Mouse (Mus musculus): ENCODE data around the gene Stag1.

Gene Stag1

GRCm38 (mm10) chr9:100605522-100605921 is 7.9 kb downstream of the Stag1 start:
- DNase-seq (ENCODE audit: low spot score in 2 of 2), result no peak

DNA sequence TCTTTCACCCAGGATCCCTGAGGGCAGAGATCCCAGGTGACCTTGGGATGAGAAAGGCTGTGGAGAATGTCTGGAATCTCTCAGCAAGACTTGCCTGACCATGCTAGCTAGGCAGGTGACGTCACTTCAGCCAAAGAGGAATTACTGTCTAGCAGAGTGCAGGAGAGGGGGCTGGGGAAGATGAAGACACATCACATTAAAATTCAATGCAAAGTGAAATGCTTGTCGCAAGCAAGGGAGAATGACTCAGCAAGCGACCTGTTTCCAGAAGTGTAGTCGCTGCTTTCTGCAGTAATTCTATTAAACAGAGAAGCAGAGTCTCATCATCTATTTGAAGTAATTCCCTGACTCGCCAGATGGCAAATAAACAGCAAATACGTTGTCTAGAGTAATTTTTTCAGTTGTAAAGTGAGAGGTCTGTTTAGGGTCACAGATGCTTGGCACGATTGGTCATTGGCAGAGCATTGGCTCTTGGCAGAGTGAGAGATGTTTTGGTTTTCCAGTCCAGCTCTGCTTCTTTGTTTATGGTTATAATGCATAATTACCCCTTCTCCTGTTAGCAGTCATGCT is 8.5 kb downstream of the Stag1 start:
- peak in 1 of 2 experiments; percentile 13 for DNase-seq (ENCODE audit: low spot score in 2 of 2)

- DNase-seq (ENCODE audit: low spot score in 2 of 2), result no peak
Measured at GRCm38 (mm10) chr9:100613501-100614071, 16.0 kb downstream of the Stag1 start.

GRCm38 (mm10) chr9:100616947-100617346 is 19.3 kb downstream of the Stag1 start:
- DNase-seq (ENCODE audit: low spot score in 2 of 2), result peak in 1 of 2 experiments; percentile 12

DNA sequence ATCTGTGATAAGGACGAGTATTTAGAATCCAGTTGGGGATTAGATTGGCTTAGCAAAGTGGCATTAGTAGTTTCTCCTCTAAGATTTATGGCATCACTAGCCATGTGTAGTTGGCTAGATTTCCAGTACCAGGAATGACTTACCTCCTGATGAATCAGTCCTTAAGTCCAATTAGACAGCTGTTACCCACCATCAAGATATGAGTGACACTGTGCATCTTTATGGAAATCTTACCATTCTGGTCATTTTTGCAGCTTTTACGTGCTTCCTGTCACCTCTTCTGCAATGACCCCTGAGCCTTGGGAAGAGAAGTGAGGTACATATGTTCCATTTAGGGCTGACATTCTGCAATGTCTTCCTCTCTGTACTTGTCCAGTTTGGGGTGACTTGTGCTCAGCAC is 28.7 kb downstream of the Stag1 start:
- DNase-seq (ENCODE audit: low spot score in 2 of 2), result no peak

DNA sequence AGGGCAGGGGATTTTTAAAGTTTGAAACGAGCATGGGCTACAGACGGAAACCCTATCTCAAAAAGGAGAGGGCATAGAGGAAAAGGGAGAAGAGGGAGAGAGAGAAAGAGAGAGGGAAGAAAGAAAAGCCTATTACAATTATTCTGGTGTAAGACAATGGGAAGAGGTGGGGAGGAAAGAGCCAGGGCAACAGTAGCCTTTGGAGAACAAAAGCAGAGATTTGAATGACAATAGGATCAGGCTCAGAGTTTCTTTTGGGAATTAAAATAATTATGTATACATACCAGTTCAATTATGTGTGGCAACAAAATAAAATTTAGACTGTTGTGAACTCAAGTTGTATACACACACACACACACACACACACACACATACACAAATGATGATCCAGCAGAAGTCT is 43.2 kb downstream of the Stag1 start:
- no peak for DNase-seq (ENCODE audit: low spot score in 2 of 2)

- DNase-seq (ENCODE audit: low spot score in 2 of 2), result no peak
Measured at GRCm38 (mm10) chr9:100641391-100642085, 43.9 kb downstream of the Stag1 start.

DNA sequence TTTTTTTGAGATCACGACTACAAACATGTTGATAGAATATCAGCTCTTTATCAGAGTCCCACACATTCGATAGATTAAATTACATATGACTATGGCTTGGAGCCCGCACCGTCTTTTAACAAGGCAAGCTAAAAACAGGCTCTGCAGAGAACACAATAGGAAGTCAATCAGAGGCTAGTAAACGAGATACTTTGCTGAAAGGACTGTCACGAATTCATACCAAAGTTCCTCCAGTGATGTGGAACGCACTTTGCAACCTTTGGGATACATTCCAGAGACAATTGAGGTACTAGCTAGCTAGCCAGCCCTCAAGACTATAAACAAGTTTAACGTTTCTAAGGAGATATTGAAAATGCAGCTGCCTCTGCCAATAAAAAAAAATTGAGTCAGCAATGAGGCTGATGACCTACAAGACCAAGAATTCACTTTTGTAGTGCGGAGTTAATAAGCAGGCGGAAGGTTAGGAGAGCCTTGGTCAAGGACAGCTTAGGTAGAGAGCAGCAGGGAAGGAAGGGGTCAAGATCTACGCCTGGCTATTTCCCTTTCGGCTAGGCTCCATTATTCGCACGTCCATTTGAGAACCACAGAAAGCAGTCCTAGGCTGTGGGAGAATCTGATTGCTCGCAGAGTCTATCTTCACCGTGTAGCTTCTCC is 44.7 kb downstream of the Stag1 start:
- DNase-seq (ENCODE audit: low spot score in 2 of 2), result no peak

DNA sequence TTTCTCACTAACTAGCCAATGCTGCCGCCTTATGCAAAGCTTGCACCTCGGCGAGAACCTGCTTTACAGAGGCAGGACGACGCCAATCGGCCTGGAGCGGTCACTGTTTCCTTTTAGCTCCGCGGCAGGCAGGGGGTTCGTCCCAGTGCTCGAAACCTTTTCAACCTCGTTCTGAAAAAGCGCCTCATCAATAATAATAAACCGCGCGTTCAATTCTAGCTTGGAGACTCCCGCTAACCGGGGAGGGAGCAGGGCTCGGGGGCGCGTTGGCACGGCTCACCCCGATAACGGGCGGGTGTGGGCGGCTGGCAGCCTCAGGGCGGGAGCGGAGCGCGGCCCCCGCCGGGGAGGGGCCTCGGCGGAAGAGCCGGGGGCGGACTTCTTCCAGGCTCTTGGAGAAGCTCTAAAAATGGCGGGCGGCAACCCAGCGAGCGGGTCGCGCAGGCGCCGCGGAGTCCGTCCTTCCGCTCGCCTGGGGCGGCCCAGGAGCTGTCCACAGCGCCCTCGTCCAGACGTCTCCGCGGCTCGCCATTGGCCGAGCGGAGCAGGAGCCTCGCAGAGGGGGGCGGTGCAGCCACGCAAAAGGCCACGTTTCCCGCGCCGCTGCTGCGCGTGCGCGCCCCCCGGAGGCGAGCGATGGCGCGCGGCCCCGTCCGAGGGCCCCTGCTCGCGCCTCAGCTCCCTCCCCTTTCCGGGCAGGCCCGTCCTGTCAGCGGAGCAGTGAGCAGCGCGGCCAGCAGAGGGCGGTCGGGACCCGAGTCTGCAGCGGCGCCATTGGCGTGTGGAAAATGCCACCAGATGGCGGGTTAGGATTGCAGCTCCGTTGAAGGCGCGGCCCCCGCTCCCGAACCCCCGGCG is 45.5 kb downstream of the Stag1 start:
- peak; percentile 99 to 100 for DNase-seq (ENCODE audit: low spot score in 2 of 2)

DNA sequence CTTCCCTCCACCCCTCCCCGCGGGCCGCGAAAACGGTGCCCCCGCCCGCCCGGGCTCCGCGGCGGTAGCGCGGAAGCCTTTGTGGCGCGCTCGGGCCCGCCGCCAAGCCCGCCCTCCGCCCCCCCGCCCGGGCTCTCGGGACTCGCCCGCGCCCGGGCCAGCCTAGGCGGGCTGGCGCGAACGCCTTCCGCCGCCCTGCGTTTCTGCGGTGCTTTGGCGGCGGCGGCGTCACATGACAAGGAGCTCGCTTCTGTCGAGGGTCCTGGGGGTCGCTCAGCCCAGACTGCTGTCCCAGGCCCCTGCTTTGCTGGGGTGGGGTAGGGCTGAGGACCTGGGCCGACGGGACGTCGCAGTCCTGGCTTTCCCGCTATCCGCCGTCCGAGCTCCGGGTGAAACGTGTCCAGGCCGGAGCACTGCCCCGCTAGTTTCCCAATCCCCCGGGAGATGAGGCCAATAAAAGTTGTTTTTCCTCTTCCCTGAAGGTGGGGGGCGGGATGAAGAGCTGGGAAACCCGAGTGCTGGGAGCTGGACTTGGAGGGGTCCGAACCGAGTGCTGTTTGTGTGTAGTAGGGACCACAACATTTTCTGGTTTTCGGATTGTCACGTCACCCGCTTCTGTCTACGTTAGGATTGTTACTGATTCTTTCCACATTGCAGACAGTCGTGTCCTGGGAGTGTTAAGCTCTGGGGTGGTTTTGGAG is 46.6 kb downstream of the Stag1 start:
- peak; percentile 23 to 37 for DNase-seq (ENCODE audit: low spot score in 2 of 2)

DNA sequence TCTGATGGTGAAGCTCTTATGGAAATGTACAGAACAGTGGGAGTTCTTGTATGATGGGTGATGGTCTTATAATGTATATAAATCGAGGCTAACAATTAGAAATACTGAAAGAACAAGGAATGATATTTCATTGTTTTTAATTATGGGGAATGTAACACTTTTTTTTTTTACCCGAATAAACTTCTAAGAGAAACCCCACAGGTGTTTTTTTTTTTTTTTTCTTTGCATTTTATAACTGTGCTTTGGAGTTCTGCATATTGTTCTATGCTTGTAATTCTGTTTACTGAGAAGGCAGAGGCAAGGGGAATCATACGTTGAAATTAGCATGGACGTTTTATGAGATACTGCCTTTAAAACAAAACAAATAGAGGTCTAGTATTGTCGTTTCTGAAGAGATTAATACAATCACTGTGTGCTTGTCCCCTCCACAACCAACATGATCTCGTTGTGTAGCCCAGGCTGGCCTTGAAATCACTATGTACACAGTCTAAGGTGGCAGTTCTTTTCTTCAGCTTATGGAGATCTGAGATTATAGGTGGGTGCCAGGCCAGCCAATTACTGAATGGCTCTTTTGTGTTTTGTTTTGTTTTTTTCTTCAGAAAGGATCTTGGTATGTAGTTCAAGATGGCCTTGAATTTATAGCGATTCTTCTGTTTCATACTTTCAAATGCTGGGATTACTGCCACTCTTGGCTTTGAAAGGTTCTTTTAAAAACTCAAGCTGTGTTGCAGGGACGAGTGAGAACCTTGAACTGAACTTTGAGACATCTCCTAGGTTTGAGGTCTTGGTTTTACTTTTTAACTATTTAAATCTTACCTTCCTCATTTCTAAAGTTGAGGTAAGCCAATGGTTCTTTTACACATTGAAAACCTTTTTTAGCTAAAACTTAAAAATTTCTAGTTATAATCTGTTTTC is 47.7 kb downstream of the Stag1 start:
- DNase-seq (ENCODE audit: low spot score in 2 of 2), result no peak

DNA sequence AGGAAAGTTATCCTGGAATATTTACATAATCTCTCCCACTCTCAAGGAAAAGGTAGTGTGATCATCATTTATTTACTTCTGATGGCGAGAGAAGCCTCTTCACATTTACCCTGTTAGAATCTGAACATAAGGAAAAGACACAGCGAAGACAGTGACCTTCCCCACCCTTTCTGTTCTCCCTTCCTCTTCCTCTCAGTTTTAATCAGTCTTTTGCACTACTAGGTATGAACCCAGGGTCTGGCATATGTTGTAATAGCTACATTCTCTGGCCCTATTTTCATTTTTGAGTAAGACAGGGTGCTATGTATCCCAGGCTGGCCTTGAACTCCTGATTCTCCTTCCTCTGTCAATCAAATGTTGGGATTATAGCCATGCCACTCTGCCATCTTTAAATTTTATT is 48.7 kb downstream of the Stag1 start:
- DNase-seq (ENCODE audit: low spot score in 2 of 2), result no peak

- DNase-seq (ENCODE audit: low spot score in 2 of 2), result peak in 1 of 2 experiments; percentile 11
Measured at GRCm38 (mm10) chr9:100647774-100648323, 50.3 kb downstream of the Stag1 start.

- DNase-seq (ENCODE audit: low spot score in 2 of 2), result no peak
Measured at GRCm38 (mm10) chr9:100654104-100654503, 56.5 kb downstream of the Stag1 start.

DNA sequence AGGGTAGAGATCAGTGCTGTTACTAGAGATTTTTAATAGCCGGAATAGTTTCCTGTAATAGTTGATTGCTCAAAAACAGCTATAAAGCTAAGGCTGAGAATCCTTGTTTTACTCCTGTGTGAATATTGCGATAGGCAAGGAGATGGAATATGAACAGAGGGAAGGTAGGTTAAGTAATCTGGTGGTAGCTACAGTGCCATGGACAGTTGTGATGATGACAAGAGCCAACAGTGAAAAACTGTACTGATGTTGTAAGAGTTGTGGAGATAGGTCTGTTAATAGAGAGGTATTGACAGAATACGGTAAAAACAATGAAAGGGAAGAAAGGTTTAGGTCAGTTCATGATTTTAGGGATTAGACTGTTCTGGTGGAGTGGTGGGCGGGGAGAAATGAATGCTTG is 58.5 kb downstream of the Stag1 start:
- DNase-seq (ENCODE audit: low spot score in 2 of 2), result no peak

DNA sequence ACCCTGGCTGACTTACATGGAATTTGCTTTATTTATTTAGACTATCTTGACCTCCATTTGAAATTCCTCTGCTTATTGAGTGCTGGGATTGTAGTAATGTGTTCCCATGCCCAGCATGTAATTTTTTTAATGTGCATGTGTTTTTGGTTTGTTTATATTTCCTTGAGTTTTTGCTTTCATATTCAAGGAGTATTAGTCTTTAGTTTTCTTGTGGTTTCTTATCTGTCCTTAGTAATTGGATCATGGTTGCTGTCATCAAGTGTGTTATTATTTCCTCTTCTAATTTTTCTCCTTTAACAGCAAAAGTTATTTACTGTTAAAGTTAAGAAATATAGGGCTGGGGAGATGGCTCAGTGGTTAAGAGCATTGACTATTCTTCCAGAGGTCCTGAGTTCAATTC is 63.0 kb downstream of the Stag1 start:
- no peak for DNase-seq (ENCODE audit: low spot score in 2 of 2)

GRCm38 (mm10) chr9:100663473-100664134 is 66.0 kb downstream of the Stag1 start:
- no peak for DNase-seq (ENCODE audit: low spot score in 2 of 2)

DNA sequence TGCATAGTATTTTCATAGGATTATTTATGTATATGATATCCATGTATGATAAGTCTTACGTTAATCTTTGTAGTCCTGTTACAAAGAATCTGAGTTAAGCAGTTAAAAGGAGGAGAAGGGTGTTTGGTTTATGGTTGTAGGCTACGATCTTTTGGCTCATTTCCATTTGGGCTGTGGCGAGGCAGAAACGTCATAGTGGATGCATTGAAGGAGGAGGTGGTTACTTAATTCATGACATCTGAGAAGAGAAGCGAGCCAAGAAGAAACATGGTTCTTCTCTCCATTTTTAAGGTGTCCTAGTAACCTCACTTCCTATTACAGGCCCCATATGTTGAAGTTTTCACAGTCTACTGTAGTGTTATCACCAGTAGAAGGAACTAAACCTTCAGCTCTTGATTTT is 72.6 kb downstream of the Stag1 start:
- DNase-seq (ENCODE audit: low spot score in 2 of 2), result no peak

GRCm38 (mm10) chr9:100679036-100679435 is 81.4 kb downstream of the Stag1 start:
- no peak for DNase-seq (ENCODE audit: low spot score in 2 of 2)

All from frontal cortex, postnatal 25 days (tissue).